Mouse (Mus musculus): ENCODE data around the gene Rab40c.

DNA sequence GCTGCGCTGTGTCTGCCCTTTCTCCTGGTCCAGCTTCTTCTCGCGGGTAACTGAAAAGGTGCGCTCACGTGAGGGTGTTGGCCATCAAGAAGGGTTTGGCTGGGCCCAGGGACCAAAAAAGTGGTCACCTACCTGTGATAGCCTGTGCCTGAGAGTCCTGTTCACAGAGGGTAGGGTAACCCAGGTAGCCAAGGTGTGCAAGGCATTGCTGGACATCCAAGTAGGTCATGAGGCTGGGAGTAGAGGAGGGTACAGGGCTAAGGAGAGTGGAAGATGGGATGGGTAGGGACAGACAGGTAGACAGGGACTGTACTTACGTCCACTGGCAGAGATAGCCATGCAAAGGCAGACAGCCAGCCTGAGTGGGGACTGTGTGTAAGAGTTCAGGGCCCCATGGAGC is 79.0 kb downstream of the Rab40c start:
- TF ChIP-seq CTCF (IDR thresholded peaks at IDR 0.05; ENCODE audit: low read depth, low read length), result no peak
- no peak for TF ChIP-seq GATA1 (IDR thresholded peaks at IDR 0.05; ENCODE audit: borderline replicate concordance, low read length)

Data from G1E (cell line).